Mouse (Mus musculus) erythroblast, embryonic 14.5 days (primary cell): ENCODE results near the gene Plekhg3.

Source experiments
- GATA1 ChIP-seq: IDR thresholded peaks from 2 replicates; pipeline ENCODE4 v1.6.1; 2012; ENCODE audit warnings: low read length, inconsistent platforms, mixed read lengths
- TAL1 ChIP-seq: IDR thresholded peaks from 3 replicates; pipeline ENCODE4 v1.6.1; 2012; ENCODE audit warnings: low read length, inconsistent platforms, mixed read lengths

DNA sequence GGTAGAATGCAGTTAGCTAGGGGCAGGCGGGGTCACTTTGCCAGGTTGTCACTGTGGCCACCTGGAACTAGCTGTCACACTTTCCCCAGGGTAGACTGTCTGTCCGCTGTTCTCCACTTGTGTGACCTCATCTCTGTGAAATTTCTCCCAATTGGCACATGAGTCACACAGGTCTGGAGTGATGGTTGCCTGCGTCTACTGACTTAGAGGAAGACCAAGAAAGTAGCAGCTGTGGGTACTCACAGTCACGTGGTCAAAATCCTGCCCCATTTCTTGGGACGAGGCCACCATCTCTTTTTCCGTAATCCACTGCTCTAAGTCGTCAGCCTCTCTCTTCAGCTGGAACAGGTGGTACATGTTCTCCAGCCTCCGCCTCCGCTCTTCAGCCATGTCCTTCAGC lies 73.1 kb downstream of the Plekhg3 start:
- no peak for TF ChIP-seq GATA1
- no peak for TF ChIP-seq TAL1
